Mouse (Mus musculus) MEL (cell line): ENCODE results near the gene Trib3. TPM values are rescaled to one million over a fixed set of nuclear protein-coding genes. Genes with fewer than 3 reads are reported as not detected.

Experiments
- DNase-seq: peaks from one replicate; pipeline ENCODE4 v3.0.0; 2011; ENCODE audit warnings: low read depth, low spot score
- H3K27ac ChIP-seq: 2 replicates; pipeline ENCODE4 v1.5.1; 2012; ENCODE audit warnings: low read depth, mild to moderate bottlenecking, control low read depth, low read length, moderate library complexity; ENCODE audit not compliant: control insufficient read depth
- H3K27me3 ChIP-seq, 2 experiments: fragments of 150-350 bp in 1 of 2; sonication (generic) in 1 of 2; 2 replicates each; pipeline ENCODE4 v1.6.1; 2012; ENCODE audit warnings: low read length in 2 of 2, mild to moderate bottlenecking in 2 of 2, improper control_type of control experiment in 1 of 2, moderate library complexity in 1 of 2; ENCODE audit not compliant: insufficient read depth in 2 of 2, control insufficient read depth in 1 of 2
- H3K36me3 ChIP-seq, 2 experiments: 2 replicates each; pipeline ENCODE4 v1.6.1; 2012 to 2014; ENCODE audit warnings: low read length in 2 of 2, improper control_type of control experiment in 1 of 2, inconsistent platforms in 1 of 2, mild to moderate bottlenecking in 1 of 2; ENCODE audit not compliant: insufficient read depth in 2 of 2, control insufficient read depth in 1 of 2
- H3K4me1 ChIP-seq, 2 experiments: fragments of 150-350 bp in 1 of 2; sonication (generic) in 1 of 2; 2 replicates each; pipeline ENCODE4 v1.6.1; 2012; ENCODE audit warnings: low read length in 2 of 2, improper control_type of control experiment in 1 of 2, mild to moderate bottlenecking in 1 of 2; ENCODE audit not compliant: insufficient read depth in 2 of 2, control insufficient read depth in 1 of 2
- H3K4me3 ChIP-seq, 2 experiments: fragments of 150-350 bp in 1 of 2; sonication (generic) in 1 of 2; 2 replicates each; pipeline ENCODE4 v1.5.1; 2012; ENCODE audit warnings: low read depth in 2 of 2, low read length in 2 of 2, mild to moderate bottlenecking in 2 of 2, moderate library complexity in 2 of 2, control low read depth in 1 of 2, improper control_type of control experiment in 1 of 2; ENCODE audit not compliant: control insufficient read depth in 1 of 2, insufficient read depth in 1 of 2
- H3K79me2 ChIP-seq: 2 replicates; pipeline ENCODE4 v1.6.1; 2012; ENCODE audit warnings: mild to moderate bottlenecking, low read length, moderate library complexity; ENCODE audit not compliant: control insufficient read depth, poor library complexity, insufficient read depth
- H3K9ac ChIP-seq: 2 replicates; pipeline ENCODE4 v1.6.1; 2012; ENCODE audit warnings: low read depth, mild to moderate bottlenecking, control low read depth, low read length, moderate library complexity; ENCODE audit not compliant: control insufficient read depth, poor library complexity, severe bottlenecking
- H3K9me3 ChIP-seq: fragments of 150-350 bp; sonication (generic); replicated peaks from 2 replicates; pipeline ENCODE4 v1.6.1; 2012; ENCODE audit warnings: mild to moderate bottlenecking, low read length, improper control_type of control experiment, moderate library complexity; ENCODE audit not compliant: insufficient read depth
- BHLHE40 ChIP-seq: IDR thresholded peaks from 2 replicates; pipeline ENCODE4 v1.6.1; 2012; ENCODE audit warnings: low read depth, mild to moderate bottlenecking, inconsistent platforms, low read length, improper control_type of control experiment, borderline replicate concordance
- CHD1 ChIP-seq: IDR thresholded peaks from 2 replicates; pipeline ENCODE4 v1.6.1; 2012; ENCODE audit warnings: low read depth, mild to moderate bottlenecking, inconsistent platforms, low read length, improper control_type of control experiment
- CTCF ChIP-seq, 3 experiments: IDR thresholded peaks in 2 of 3; conservative IDR thresholded peaks in 1 of 3; 2 replicates each; pipeline ENCODE4 v1.5.1; 2011 to 2012; ENCODE audit warnings: low read length in 3 of 3, low read depth in 2 of 3, mild to moderate bottlenecking in 2 of 3, improper control_type of control experiment in 1 of 3, inconsistent platforms in 1 of 3, mixed read lengths in 1 of 3, moderate library complexity in 1 of 3; ENCODE audit not compliant: control insufficient read depth in 1 of 3, insufficient read depth in 1 of 3, poor library complexity in 1 of 3, severe bottlenecking in 1 of 3
- EP300 ChIP-seq, 2 experiments: IDR thresholded peaks; 2 replicates each; pipeline ENCODE4 v1.6.1; 2011; ENCODE audit warnings: improper control_type of control experiment in 2 of 2, low read length in 2 of 2, low read depth in 1 of 2, mild to moderate bottlenecking in 1 of 2
- ETS1 ChIP-seq: IDR thresholded peaks from 2 replicates; pipeline ENCODE4 v1.6.1; 2012; ENCODE audit warnings: low read depth, mild to moderate bottlenecking, inconsistent platforms, low read length, improper control_type of control experiment, moderate library complexity
- MAFK ChIP-seq: IDR thresholded peaks from 2 replicates; pipeline ENCODE4 v1.6.1; 2011; ENCODE audit warnings: low read depth, mild to moderate bottlenecking, low read length, improper control_type of control experiment, borderline replicate concordance
- MAZ ChIP-seq: IDR thresholded peaks from 2 replicates; pipeline ENCODE4 v1.6.1; 2012; ENCODE audit warnings: low read depth, mild to moderate bottlenecking, inconsistent platforms, low read length, improper control_type of control experiment
- MEF2A ChIP-seq: IDR thresholded peaks from 2 replicates; pipeline ENCODE4 v1.6.1; 2014; ENCODE audit warnings: low read depth, mild to moderate bottlenecking, inconsistent platforms, low read length, improper control_type of control experiment; ENCODE audit not compliant: poor library complexity, insufficient replicate concordance, severe bottlenecking; ENCODE audit errors: extremely low read depth
- MYC ChIP-seq: IDR thresholded peaks from 2 replicates; pipeline ENCODE4 v1.6.1; 2011; ENCODE audit warnings: low read depth, mild to moderate bottlenecking, low read length, improper control_type of control experiment, moderate library complexity
- POLR2A ChIP-seq, 2 experiments: IDR thresholded peaks; 2 replicates each; pipeline ENCODE4 v1.6.1; 2011 to 2012; ENCODE audit warnings: low read length in 2 of 2, mild to moderate bottlenecking in 2 of 2, control low read depth in 1 of 2, improper control_type of control experiment in 1 of 2, low read depth in 1 of 2, moderate library complexity in 1 of 2; ENCODE audit not compliant: control insufficient read depth in 1 of 2, insufficient read depth in 1 of 2, poor library complexity in 1 of 2
- POLR2AphosphoS2 ChIP-seq: IDR thresholded peaks from 2 replicates; pipeline ENCODE4 v1.6.1; 2011; ENCODE audit warnings: low read length, improper control_type of control experiment
- POLR2AphosphoS5 ChIP-seq: IDR thresholded peaks from 2 replicates; pipeline ENCODE4 v1.6.1; 2012; ENCODE audit warnings: low read depth, borderline replicate concordance, mild to moderate bottlenecking, inconsistent platforms, low read length, moderate library complexity, mixed read lengths
- RAD21 ChIP-seq: IDR thresholded peaks from 2 replicates; pipeline ENCODE4 v1.6.1; 2011; ENCODE audit warnings: mild to moderate bottlenecking, low read depth, low read length, improper control_type of control experiment
- RCOR1 ChIP-seq: IDR thresholded peaks from 2 replicates; pipeline ENCODE4 v1.6.1; 2012; ENCODE audit warnings: low read depth, mild to moderate bottlenecking, inconsistent platforms, low read length, improper control_type of control experiment
- SIN3A ChIP-seq: IDR thresholded peaks from 2 replicates; pipeline ENCODE4 v1.6.1; 2012; ENCODE audit warnings: low read length, improper control_type of control experiment, inconsistent platforms
- TAL1 ChIP-seq: IDR thresholded peaks from 2 replicates; pipeline ENCODE4 v1.6.1; 2012; ENCODE audit warnings: mild to moderate bottlenecking, inconsistent platforms, low read length, moderate library complexity, mixed read lengths
- TBP ChIP-seq: IDR thresholded peaks from 2 replicates; pipeline ENCODE4 v1.8.0; 2011; ENCODE audit warnings: low read depth, low read length, improper control_type of control experiment
- USF1 ChIP-seq: IDR thresholded peaks from 2 replicates; pipeline ENCODE4 v1.6.1; 2014; ENCODE audit warnings: low read depth, mild to moderate bottlenecking, inconsistent platforms, low read length, improper control_type of control experiment, moderate library complexity
- polyA plus RNA-seq, 2 experiments: library from polyadenylated mRNA; stranded (reverse) in 1 of 2; unstranded in 1 of 2; fragments of >175 nt in 1 of 2; fragments of >200 nt in 1 of 2; gene quantifications; 2 replicates each; pipeline versions ENCODE4 v1.2.1 to v1.2.4; 2012; ENCODE audit warnings: low replicate concordance in 2 of 2, low read depth in 1 of 2; ENCODE audit not compliant: insufficient read length in 2 of 2, insufficient read depth in 1 of 2, missing spikeins in 1 of 2
- total RNA-seq: library from RNA; depleted of rRNA; stranded (reverse); fragments of 300-350 nt; gene quantifications from 2 replicates; pipeline ENCODE4 v1.2.3, GENCODE M21; 2012

Gene Trib3
- total and polyA plus RNA-seq, 3 experiments: 6.1 to 34.9 TPM; not detected in 1

- H3K36me3 ChIP-seq: peaks cover 7 to 15% of the 10 kb centered on the region in 2 experiments
- DNase-seq: no peak
Measured at GRCm38 (mm10) chr2:152302862-152303261, 41.0 kb downstream of the Trib3 start.

DNA sequence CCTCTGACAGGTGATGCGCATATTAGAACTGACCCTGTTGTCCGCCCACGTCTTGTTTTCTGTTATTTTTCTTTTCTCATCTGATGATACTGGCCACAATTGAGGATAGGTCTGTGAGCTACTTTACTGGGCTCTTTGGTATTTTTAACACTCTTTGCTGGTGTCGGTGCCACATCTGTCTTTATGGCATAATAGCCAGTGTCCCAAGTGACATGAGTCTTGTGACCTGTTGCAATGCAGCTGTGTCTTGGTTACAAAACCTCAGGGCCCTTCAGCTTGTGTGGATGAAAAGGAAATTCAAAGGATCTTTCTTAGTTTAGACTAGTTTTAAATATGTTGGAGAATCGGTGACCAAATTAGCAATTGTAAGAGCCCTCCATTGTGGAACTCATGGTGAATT, 49.3 kb downstream of the Trib3 start:
- 0 out of 2 replicates have a peak overlapping the region, but pooled peaks have one; percentile 16 for H3K27ac ChIP-seq
- peaks cover 0 to 15% of the 10 kb centered on the region in 2 experiments; a peak in 1 of 4 replicates for H3K4me1 ChIP-seq

More at GRCm38 (mm10) chr2:152302862-152303261, 41.0 kb downstream of the Trib3 start:
- no peak overlapping the region for H3K9ac ChIP-seq
- H3K4me1 ChIP-seq: peaks cover 5% of the 10 kb centered on the region in 2 experiments; a peak in 3 of 4 replicates
- no peaks in the 10 kb centered on the region for H3K9me3 ChIP-seq
- no peaks in the 10 kb centered on the region for H3K27me3 ChIP-seq
- H3K27ac ChIP-seq: no peak overlapping the region
- peaks cover 5% of the 10 kb centered on the region for H3K79me2 ChIP-seq
- no peak overlapping the region for H3K4me3 ChIP-seq
- TF ChIP-seq RCOR1 (no peak), SIN3A (no peak), POLR2AphosphoS5 (no peak), CTCF (IDR thresholded peaks at IDR 0.05 in 2 of 3, conservative IDR thresholded peaks at IDR 0.05 in 1 of 3; ENCODE audit: control insufficient read depth in 1 of 3, insufficient read depth in 1 of 3, low read depth in 2 of 3, low read length in 3 of 3, poor library complexity in 1 of 3, severe bottlenecking in 1 of 3) (no peak), MYC (no peak), TAL1 (no peak), USF1 (no peak), TBP (no peak), MEF2A (no peak), EP300 (IDR thresholded peaks at IDR 0.05; ENCODE audit: low read depth in 1 of 2, low read length in 2 of 2) (no peak), ETS1 (no peak), POLR2A (IDR thresholded peaks at IDR 0.05; ENCODE audit: control insufficient read depth in 1 of 2, insufficient read depth in 1 of 2, low read depth in 1 of 2, low read length in 2 of 2, poor library complexity in 1 of 2) (no peak), BHLHE40 (no peak), POLR2AphosphoS2 (no peak), RAD21 (no peak), MAFK (no peak), MAZ (no peak), CHD1 (no peak)

More for the DNA sequence above, 49.3 kb downstream of the Trib3 start:
- Histone ChIP-seq H3K36me3 (peaks cover 0 to 11% of the 10 kb centered on the region in 2 experiments; a peak in 2 of 4 replicates), H3K4me3 (peak overlapping the region; percentile 91 to 98), H3K9ac (peak overlapping the region; percentile 92), H3K27me3 (no peaks in the 10 kb centered on the region), H3K79me2 (peaks cover 38% of the 10 kb centered on the region), H3K9me3 (no peaks in the 10 kb centered on the region)
- DNase-seq: peak; percentile 26
- TF ChIP-seq MEF2A: no peak
